Comparison of ENCODE assay signal across 8 mouse cellular contexts in genomic region chr6:83134951-83135513, GRCm38 (mm10). TPM values are rescaled to one million over a fixed set of nuclear protein-coding genes. Genes with fewer than 3 reads are reported as not detected.
DNase-seq lines count a peak whose midpoint lies in the region; ATAC-seq and TF ChIP-seq lines count a peak whose summit lies in the region.

Gene Rtkn, plus strand, starts transcription at chr6:83135463.

- TF ChIP-seq CTCF in G1E (IDR thresholded peaks at IDR 0.05; ENCODE audit: low read depth, low read length), result no peak
- TF ChIP-seq CTCF in kidney, postnatal 0 days (IDR thresholded peaks at IDR 0.05; ENCODE audit: low read depth), result no peak

- H3K4me1 ChIP-seq in G1E (ENCODE audit: insufficient read depth, low read depth, low read length), result peaks cover 55% of the 10 kb centered on the region
- peaks cover 25% of the 10 kb centered on the region for H3K4me1 ChIP-seq in kidney, postnatal 0 days (replicated peaks; ENCODE audit: insufficient read depth, low read length)
- H3K4me1 ChIP-seq in midbrain, embryonic 11.5 days (ENCODE audit: control insufficient read depth, insufficient read depth, low read length), result peaks cover 36% of the 10 kb centered on the region

- WGBS in kidney, postnatal 0 days, result 60% methylated on average over 7 of the region's 7 CpGs
- WGBS in midbrain, embryonic 11.5 days, result 53% methylated on average over 7 of the region's 7 CpGs

- ATAC-seq in G1E (ENCODE audit: extremely low read depth, insufficient number of reproducible peaks, low FRiP score, poor library complexity, severe bottlenecking), result no peak
- ATAC-seq in kidney, postnatal 0 days (replicated peaks; ENCODE audit: low FRiP score, low read depth), result no peak
- no peak for ATAC-seq in midbrain, embryonic 11.5 days (ENCODE audit: low FRiP score)
- no peak for ATAC-seq in cerebellum, adult (ENCODE audit: insufficient number of reproducible peaks, low FRiP score, low TSS enrichment)

- peak within 1 kb of the TSS; percentile 83 for H3K9ac ChIP-seq in kidney, postnatal 0 days (ENCODE audit: low read depth, low read length)
- H3K9ac ChIP-seq in midbrain, embryonic 11.5 days (ENCODE audit: low read length), result peak within 1 kb of the TSS; percentile 97

- peaks cover 2% of the 10 kb centered on the region; the same call in 1 of the 2 replicates for H3K27me3 ChIP-seq in G1E (ENCODE audit: insufficient read depth, low read length)
- H3K27me3 ChIP-seq in kidney, postnatal 0 days (ENCODE audit: insufficient read depth, low read length), result no peaks in the 10 kb centered on the region
- H3K27me3 ChIP-seq in midbrain, embryonic 11.5 days (ENCODE audit: control insufficient read depth, insufficient read depth, low read length), result peaks cover 7% of the 10 kb centered on the region

- DNase-seq in gastrocnemius, adult 8-10 months (ENCODE audit: low spot score in 2 of 2), result no peak
- no peak for DNase-seq in gastrocnemius, postnatal 25 days
- DNase-seq in G1E (ENCODE audit: low spot score), result no peak
- DNase-seq in gastrocnemius, postnatal 36 days, result no peak
- DNase-seq in kidney, postnatal 0 days (ENCODE audit: low spot score), result no peak
- DNase-seq in midbrain, embryonic 11.5 days (ENCODE audit: low spot score, missing footprints), result no peak
- no peak for DNase-seq in right cerebral cortex, postnatal 14 days

- intact Hi-C loops in gastrocnemius, postnatal 36 days (cut with DNase I), result no loop called here

- peaks cover 12% of the 10 kb centered on the region for H3K36me3 ChIP-seq in G1E (replicated peaks)
- H3K36me3 ChIP-seq in kidney, postnatal 0 days (ENCODE audit: insufficient read depth, low read length), result 0 out of 2 replicates have a peak, but pooled peaks cover 4% of the 10 kb centered on the region
- no peaks in the 10 kb centered on the region for H3K36me3 ChIP-seq in midbrain, embryonic 11.5 days (ENCODE audit: control insufficient read depth, insufficient read depth, low read length)

- 0 out of 2 replicates have a peak within 1 kb of the TSS, but pooled peaks have one; percentile 74 for H3K4me3 ChIP-seq in G1E (ENCODE audit: low read depth, low read length)
- H3K4me3 ChIP-seq in kidney, postnatal 0 days (replicated peaks; ENCODE audit: low read depth, low read length), result peak within 1 kb of the TSS; percentile 53
- H3K4me3 ChIP-seq in midbrain, embryonic 11.5 days (ENCODE audit: low read depth, low read length), result peak within 1 kb of the TSS; percentile 26

- H3K4me2 ChIP-seq in kidney, postnatal 0 days (ENCODE audit: low read length), result peak within 1 kb of the TSS; percentile 87
- H3K4me2 ChIP-seq in midbrain, embryonic 11.5 days, result peak within 1 kb of the TSS; percentile 86

- no peaks in the 10 kb centered on the region for H3K9me3 ChIP-seq in G1E (replicated peaks)
- H3K9me3 ChIP-seq in kidney, postnatal 0 days (replicated peaks; ENCODE audit: low read length), result no peaks in the 10 kb centered on the region
- H3K9me3 ChIP-seq in midbrain, embryonic 11.5 days (ENCODE audit: control insufficient read depth, low read length), result no peaks in the 10 kb centered on the region

- H3K27ac ChIP-seq in kidney, postnatal 0 days, result peak within 1 kb of the TSS; percentile 100
- peak within 1 kb of the TSS; percentile 99; the same call in 1 of the 2 replicates for H3K27ac ChIP-seq in midbrain, embryonic 11.5 days (ENCODE audit: low read depth, low read length)

RNA-seq across cellular contexts. Expression of gene Rtkn, which starts in this region (rescaled TPM):
- total RNA-seq in gastrocnemius, adult 8-10 months (2022), result 10 to 100 TPM in 3 of 4 experiments, 1 to 10 TPM in 1; 9.0 to 12.2 (median 10.9) TPM
- total RNA-seq in gastrocnemius, postnatal 25 days (2021), result 10 to 100 TPM in 1 of 2 experiments, 1 to 10 TPM in 1; 7.9 to 14.4 TPM
- total RNA-seq in G1E (2014; fragmentation: Nextera tagmentation) (6.8 and 7.6 TPM in 2 replicates), G1E (2017) (4.0 and 4.9 TPM in 2 replicates)
- 34.2 and 48.4 TPM in 2 replicates for polyA plus RNA-seq in G1E (2012)
- total RNA-seq in gastrocnemius, postnatal 36 days (2021), result 10 to 100 TPM; 11.3 to 13.8 TPM
- 38.5 and 40.3 TPM in 2 replicates for polyA plus RNA-seq in kidney, postnatal 0 days (2015; fragmentation: Nextera tagmentation; extraction: Ambion mirVana)
- polyA plus RNA-seq in midbrain, embryonic 11.5 days (2014; fragmentation: Nextera tagmentation; extraction: Ambion mirVana), result 13.6 and 16.6 TPM in 2 replicates
